Mouse (Mus musculus) heart, embryonic 16.5 days (tissue): Measurements from ENCODE around the gene Mapt. TPM values are rescaled to one million over a fixed set of nuclear protein-coding genes. Genes with fewer than 3 reads are reported as not detected.

Source experiments
- ATAC-seq: fragments of 200-750 bp; cut with Nextera tagmentation; replicated peaks from 2 replicates; pipeline ENCODE4 v1.8.0; 2017; ENCODE audit warnings: moderate number of reproducible peaks; ENCODE audit not compliant: insufficient read depth, low FRiP score; ENCODE audit errors: extremely low read depth
- H3K27ac ChIP-seq: fragments of 300-500 bp; sonication (generic); 2 replicates; pipeline ENCODE4 v1.5.1; 2014; ENCODE audit warnings: mild to moderate bottlenecking, low read length, control low read depth, moderate library complexity
- H3K27me3 ChIP-seq: fragments of 300-500 bp; sonication (generic); 2 replicates; pipeline ENCODE4 v1.6.1; 2014; ENCODE audit warnings: low read length, mixed read lengths; ENCODE audit not compliant: control insufficient read depth, insufficient read depth
- H3K36me3 ChIP-seq: fragments of 300-500 bp; sonication (generic); 2 replicates; pipeline ENCODE4 v1.6.1; 2014; ENCODE audit not compliant: control insufficient read depth, insufficient read depth
- H3K4me1 ChIP-seq: fragments of 300-500 bp; sonication (generic); 2 replicates; pipeline ENCODE4 v1.6.1; 2014; ENCODE audit warnings: low read length, mixed read lengths; ENCODE audit not compliant: control insufficient read depth, insufficient read depth
- H3K4me2 ChIP-seq: fragments of 300-500 bp; sonication (generic); 2 replicates; pipeline ENCODE4 v1.6.1; 2014; ENCODE audit warnings: low read depth, mild to moderate bottlenecking, control low read depth, low read length
- H3K4me3 ChIP-seq: fragments of 300-500 bp; sonication (generic); 2 replicates; pipeline ENCODE4 v1.5.1; 2014; ENCODE audit warnings: mild to moderate bottlenecking, control low read depth, low read length
- H3K9ac ChIP-seq: fragments of 300-500 bp; sonication (generic); 2 replicates; pipeline ENCODE4 v1.6.1; 2014; ENCODE audit warnings: low read length, control low read depth
- H3K9me3 ChIP-seq: fragments of 300-500 bp; sonication (generic); replicated peaks from 2 replicates; pipeline ENCODE4 v1.6.1; 2016; ENCODE audit warnings: low read length; ENCODE audit not compliant: control insufficient read depth
- WGBS: fragments of 180-500 bp; shearing (Covaris S2); extraction: QIAGEN DNeasy Blood & Tissue Kit; methylation state at CpG from one replicate; pipeline ENCODE4 v1.1.7; 2014; 5-methylcytosine and 5-hydroxymethylcytosine counted together
- polyA plus RNA-seq: library from polyadenylated mRNA; unstranded; fragments of >200 nt; fragmentation: Nextera tagmentation; extraction: Ambion mirVana; gene quantifications from 2 replicates; pipeline ENCODE4 v1.2.1, GENCODE M21; 2015

The Mapt gene
- polyA plus RNA-seq, 1 experiment from 2014 or later, result 0.88 TPM

DNA sequence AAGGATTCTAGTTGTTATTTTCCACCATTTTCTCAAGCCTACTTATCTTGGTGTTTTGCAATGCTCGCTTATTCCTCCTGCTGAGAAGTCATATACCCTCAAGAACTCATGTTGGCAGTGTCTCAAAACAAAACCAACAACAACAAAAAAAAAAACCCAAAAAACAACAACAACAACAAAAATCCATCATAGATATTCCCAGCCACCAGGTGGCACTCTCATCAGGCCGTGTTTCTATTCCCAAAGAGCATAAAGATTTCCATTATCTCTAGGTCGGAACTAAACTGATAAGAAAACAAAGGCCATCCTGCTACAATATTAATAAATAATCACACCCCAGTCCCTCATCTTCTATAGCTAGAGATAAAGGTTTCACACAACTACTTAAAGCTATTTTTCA is 115.7 kb downstream of the Mapt start:
- no peak overlapping the region for H3K4me3 ChIP-seq
- H3K9me3 ChIP-seq, result no peaks in the 10 kb centered on the region
- WGBS, result 57% methylated on average over 3 of the region's 3 CpGs
- no peaks in the 10 kb centered on the region for H3K27me3 ChIP-seq
- no peak overlapping the region for H3K27ac ChIP-seq
- H3K36me3 ChIP-seq, result peaks cover 47% of the 10 kb centered on the region
- no peaks in the 10 kb centered on the region for H3K4me1 ChIP-seq
- no peak for ATAC-seq
- H3K9ac ChIP-seq, result no peak overlapping the region
- H3K4me2 ChIP-seq, result no peak overlapping the region

- 48% methylated on average over 2 of the region's 2 CpGs for WGBS
These were observed 130.6 kb downstream of the Mapt start for GRCm38 (mm10) chr11:104361790-104362189.

GRCm38 (mm10) chr11:104362704-104363103 is 131.5 kb downstream of the Mapt start:
- Histone ChIP-seq H3K9ac (no peak overlapping the region), H3K27me3 (no peaks in the 10 kb centered on the region), H3K27ac (no peak overlapping the region), H3K9me3 (no peaks in the 10 kb centered on the region), H3K4me3 (no peak overlapping the region), H3K4me1 (peaks cover 6% of the 10 kb centered on the region; the same call in 1 of the 2 replicates), H3K4me2 (no peak overlapping the region), H3K36me3 (no peaks in the 10 kb centered on the region)
- ATAC-seq, result no peak
- whole genome bisulfite sequencing, result 86% methylated on average over 1 of the region's 1 CpGs

More at GRCm38 (mm10) chr11:104361790-104362189, 130.6 kb downstream of the Mapt start:
- H3K9ac ChIP-seq, result no peak overlapping the region
- peaks cover 6% of the 10 kb centered on the region; the same call in 1 of the 2 replicates for H3K4me1 ChIP-seq
- no peak overlapping the region for H3K4me2 ChIP-seq
- no peak overlapping the region for H3K4me3 ChIP-seq
- ATAC-seq, result no peak
- no peaks in the 10 kb centered on the region for H3K27me3 ChIP-seq
- no peak overlapping the region for H3K27ac ChIP-seq
- peaks cover 4% of the 10 kb centered on the region for H3K36me3 ChIP-seq
- no peaks in the 10 kb centered on the region for H3K9me3 ChIP-seq

GRCm38 (mm10) chr11:104363823-104364600 is 132.8 kb downstream of the Mapt start:
- no peaks in the 10 kb centered on the region for H3K27me3 ChIP-seq
- WGBS, result 61% methylated on average over 2 of the region's 2 CpGs
- ATAC-seq, result 0 out of 2 replicates have a peak, but pooled peaks have one; percentile 45
- H3K4me2 ChIP-seq, result no peak overlapping the region
- no peak overlapping the region for H3K4me3 ChIP-seq
- no peaks in the 10 kb centered on the region for H3K9me3 ChIP-seq
- H3K36me3 ChIP-seq, result no peaks in the 10 kb centered on the region
- no peak overlapping the region for H3K9ac ChIP-seq
- H3K4me1 ChIP-seq, result peaks cover 6% of the 10 kb centered on the region; the same call in 1 of the 2 replicates
- peak overlapping the region; percentile 74 for H3K27ac ChIP-seq

DNA sequence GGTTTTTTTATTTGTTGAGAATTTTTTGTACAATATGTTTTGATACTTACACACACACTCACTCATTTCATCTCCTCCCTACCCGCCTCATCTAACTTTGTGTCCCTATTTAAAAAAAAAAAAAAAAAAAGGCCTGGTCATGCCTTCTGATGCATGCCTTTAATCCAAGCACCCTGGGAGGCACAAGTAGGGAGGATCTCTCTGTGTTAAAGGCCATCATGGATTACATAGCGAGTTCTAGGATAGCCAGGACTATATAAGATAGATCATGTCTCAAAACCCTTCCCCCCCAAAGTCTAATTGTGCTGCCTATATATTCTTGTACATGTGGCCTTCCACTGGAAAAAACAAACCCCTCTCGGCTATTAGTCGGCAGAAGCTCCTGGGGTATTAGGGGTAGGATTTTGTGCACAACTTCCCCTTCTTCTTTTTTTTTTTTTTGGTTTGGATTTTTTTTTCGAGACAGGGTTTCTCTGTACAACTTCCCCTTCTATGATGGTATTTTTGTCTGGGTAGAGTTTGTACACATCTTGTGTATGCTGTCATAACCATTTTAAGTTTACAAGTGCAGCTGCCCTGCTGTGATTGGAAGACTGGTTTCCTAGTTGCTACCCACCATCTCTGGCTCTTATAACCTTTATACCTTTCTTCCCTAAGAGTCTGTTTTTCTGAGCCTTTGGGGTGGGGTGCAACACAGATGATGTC is 136.4 kb downstream of the Mapt start:
- Histone ChIP-seq H3K4me3 (no peak overlapping the region), H3K4me2 (no peak overlapping the region), H3K27ac (no peak overlapping the region), H3K36me3 (peaks cover 2% of the 10 kb centered on the region; the same call in 1 of the 2 replicates), H3K9me3 (no peaks in the 10 kb centered on the region), H3K27me3 (no peaks in the 10 kb centered on the region), H3K9ac (no peak overlapping the region), H3K4me1 (peaks cover 4% of the 10 kb centered on the region; the same call in 1 of the 2 replicates)
- WGBS, result 83% methylated on average over 5 of the region's 5 CpGs
- no peak for ATAC-seq

- peaks cover 10% of the 10 kb centered on the region for H3K36me3 ChIP-seq
- H3K4me1 ChIP-seq, result no peaks in the 10 kb centered on the region
- H3K27ac ChIP-seq, result no peak overlapping the region
- H3K4me2 ChIP-seq, result no peak overlapping the region
- WGBS, result 93% methylated on average over 3 of the region's 3 CpGs
- no peaks in the 10 kb centered on the region for H3K27me3 ChIP-seq
- ATAC-seq, result no peak
- no peak overlapping the region for H3K9ac ChIP-seq
- H3K9me3 ChIP-seq, result no peaks in the 10 kb centered on the region
- no peak overlapping the region for H3K4me3 ChIP-seq
These were observed 145.1 kb downstream of the Mapt start for GRCm38 (mm10) chr11:104376291-104376690.

DNA sequence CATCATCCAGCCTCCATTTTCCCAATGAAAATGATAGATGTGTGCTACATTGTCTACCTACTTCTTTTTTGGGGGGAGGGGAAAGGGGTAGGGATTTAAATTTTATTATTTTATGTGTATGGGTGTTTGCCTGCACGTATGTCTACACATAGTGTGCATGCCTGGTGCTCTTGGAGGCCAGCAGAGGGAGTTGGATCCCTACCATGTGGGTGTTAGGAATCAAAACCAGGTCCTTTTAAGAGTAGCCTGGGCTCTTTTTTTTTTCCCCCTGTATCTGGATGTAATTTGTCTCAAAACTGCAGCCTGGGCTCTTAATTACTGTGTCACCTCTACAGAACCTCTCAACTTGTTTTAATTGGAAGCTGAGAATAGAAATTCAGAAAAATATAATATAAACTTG is 148.4 kb downstream of the Mapt start:
- no peak for ATAC-seq
- Histone ChIP-seq H3K27me3 (no peaks in the 10 kb centered on the region), H3K9me3 (no peaks in the 10 kb centered on the region), H3K4me1 (no peaks in the 10 kb centered on the region), H3K9ac (no peak overlapping the region), H3K4me2 (no peak overlapping the region), H3K4me3 (no peak overlapping the region), H3K36me3 (0 out of 2 replicates have a peak, but pooled peaks cover 6% of the 10 kb centered on the region), H3K27ac (no peak overlapping the region)
- 67% methylated on average over 1 of the region's 1 CpGs for WGBS
